Mouse (Mus musculus): ENCODE data around the gene Ube2v1. TPM values are rescaled to one million over a fixed set of nuclear protein-coding genes. Genes with fewer than 3 reads are reported as not detected.

Gene Ube2v1
- polyA plus RNA-seq (2011; ENCODE audit: insufficient read length, low read depth, missing spikeins) = 227 and 265 TPM in 2 replicates

- peak within 1 kb of the TSS; percentile 95 for H3K4me3 ChIP-seq (ENCODE audit: insufficient read depth, low read length)
- TF ChIP-seq CTCF (IDR thresholded peaks at IDR 0.05; ENCODE audit: borderline replicate concordance, insufficient read depth, low read length) (no peak), POLR2A (IDR thresholded peaks at IDR 0.05; ENCODE audit: low read depth, low read length) (peak; percentile 48)
- H3K4me1 ChIP-seq (ENCODE audit: control insufficient read depth, insufficient read depth, low read length) = peaks cover 14% of the 10 kb centered on the region; the same call in 1 of the 2 replicates
- H3K27ac ChIP-seq (ENCODE audit: insufficient read depth, low read length) = peak within 1 kb of the TSS; percentile 94
Measured at GRCm38 (mm10) chr2:167631591-167632448, at the start of gene Ube2v1. Ube2v1 (minus strand) TSS chr2:167632095.

DNA sequence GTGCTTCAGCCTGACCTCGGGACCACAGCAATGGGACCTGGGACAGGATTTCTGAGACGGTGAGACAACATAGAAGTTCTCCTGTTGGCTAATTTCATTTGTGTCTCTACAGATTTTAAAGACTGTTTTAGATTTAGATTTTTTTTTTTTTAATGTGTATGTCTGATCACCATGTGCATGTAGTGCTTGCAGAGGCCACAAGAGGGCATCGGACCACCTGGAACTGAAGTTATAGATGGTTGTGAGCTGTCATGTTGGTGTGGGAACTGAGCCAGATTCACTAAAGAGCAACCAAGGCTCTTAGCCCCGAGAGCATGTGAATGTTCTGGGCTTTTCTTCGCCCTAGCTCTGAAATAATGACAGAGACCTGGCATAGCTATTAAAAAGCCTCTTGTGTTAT, 48.8 kb upstream of the Ube2v1 start:
- no peak overlapping the region for H3K4me3 ChIP-seq (ENCODE audit: insufficient read depth, low read length)
- peaks cover 3% of the 10 kb centered on the region; the same call in 1 of the 2 replicates for H3K4me1 ChIP-seq (ENCODE audit: control insufficient read depth, insufficient read depth, low read length)
- no peak for TF ChIP-seq POLR2A (IDR thresholded peaks at IDR 0.05; ENCODE audit: low read depth, low read length)
- TF ChIP-seq CTCF (IDR thresholded peaks at IDR 0.05; ENCODE audit: borderline replicate concordance, insufficient read depth, low read length) = peak; percentile 67; the same call in 1 of the 2 replicates
- no peak overlapping the region for H3K27ac ChIP-seq (ENCODE audit: insufficient read depth, low read length)

- peak; percentile 96 for TF ChIP-seq CTCF (IDR thresholded peaks at IDR 0.05; ENCODE audit: borderline replicate concordance, insufficient read depth, low read length)
- TF ChIP-seq POLR2A (IDR thresholded peaks at IDR 0.05; ENCODE audit: low read depth, low read length) = no peak
- peaks cover 3% of the 10 kb centered on the region; the same call in 1 of the 2 replicates for H3K4me1 ChIP-seq (ENCODE audit: control insufficient read depth, insufficient read depth, low read length)
- H3K27ac ChIP-seq (ENCODE audit: insufficient read depth, low read length) = no peak overlapping the region
- no peak overlapping the region for H3K4me3 ChIP-seq (ENCODE audit: insufficient read depth, low read length)
Measured at GRCm38 (mm10) chr2:167679902-167680430, 48.1 kb upstream of the Ube2v1 start.

- H3K27ac ChIP-seq (ENCODE audit: insufficient read depth, low read length) = no peak overlapping the region
- no peak overlapping the region for H3K4me3 ChIP-seq (ENCODE audit: insufficient read depth, low read length)
- H3K4me1 ChIP-seq (ENCODE audit: control insufficient read depth, insufficient read depth, low read length) = peaks cover 2% of the 10 kb centered on the region; the same call in 1 of the 2 replicates
- TF ChIP-seq POLR2A (IDR thresholded peaks at IDR 0.05; ENCODE audit: low read depth, low read length) (no peak), CTCF (IDR thresholded peaks at IDR 0.05; ENCODE audit: borderline replicate concordance, insufficient read depth, low read length) (peak; percentile 39; the same call in 1 of the 2 replicates)
Measured at GRCm38 (mm10) chr2:167678600-167678999, 46.7 kb upstream of the Ube2v1 start.

GRCm38 (mm10) chr2:167675120-167675909, 43.4 kb upstream of the Ube2v1 start:
- TF ChIP-seq POLR2A (IDR thresholded peaks at IDR 0.05; ENCODE audit: low read depth, low read length) (no peak), CTCF (IDR thresholded peaks at IDR 0.05; ENCODE audit: borderline replicate concordance, insufficient read depth, low read length) (peak; percentile 56; the same call in 1 of the 2 replicates)
- no peak overlapping the region for H3K27ac ChIP-seq (ENCODE audit: insufficient read depth, low read length)
- H3K4me1 ChIP-seq (ENCODE audit: control insufficient read depth, insufficient read depth, low read length) = no peaks in the 10 kb centered on the region
- H3K4me3 ChIP-seq (ENCODE audit: insufficient read depth, low read length) = no peak overlapping the region

DNA sequence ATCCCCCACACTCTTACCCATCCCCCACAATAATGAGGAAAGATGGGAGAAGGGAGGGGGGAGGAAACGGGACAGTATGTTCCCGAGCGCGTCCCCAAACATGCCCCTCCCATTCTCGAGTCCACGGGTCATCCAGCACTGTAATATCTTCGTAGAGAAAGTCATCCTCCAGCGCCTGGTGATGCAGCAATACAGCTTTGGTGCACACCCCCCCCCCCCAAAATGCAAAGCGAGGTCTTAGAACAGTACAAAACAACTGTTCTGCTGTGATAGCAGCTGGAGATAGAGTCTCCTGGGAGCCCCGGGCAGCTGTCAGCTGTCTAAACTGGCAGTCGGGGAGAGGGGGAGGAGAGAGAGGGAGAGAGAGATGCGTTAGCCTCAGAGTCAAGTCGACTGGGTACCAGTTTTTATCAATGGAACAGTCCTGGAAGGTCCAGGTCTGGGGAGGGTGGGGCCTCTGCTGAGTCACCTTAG, 40.4 kb upstream of the Ube2v1 start:
- TF ChIP-seq POLR2A (IDR thresholded peaks at IDR 0.05; ENCODE audit: low read depth, low read length) (no peak), CTCF (IDR thresholded peaks at IDR 0.05; ENCODE audit: borderline replicate concordance, insufficient read depth, low read length) (no peak)
- H3K4me3 ChIP-seq (ENCODE audit: insufficient read depth, low read length) = no peak overlapping the region
- H3K27ac ChIP-seq (ENCODE audit: insufficient read depth, low read length) = no peak overlapping the region
- no peaks in the 10 kb centered on the region for H3K4me1 ChIP-seq (ENCODE audit: control insufficient read depth, insufficient read depth, low read length)

DNA sequence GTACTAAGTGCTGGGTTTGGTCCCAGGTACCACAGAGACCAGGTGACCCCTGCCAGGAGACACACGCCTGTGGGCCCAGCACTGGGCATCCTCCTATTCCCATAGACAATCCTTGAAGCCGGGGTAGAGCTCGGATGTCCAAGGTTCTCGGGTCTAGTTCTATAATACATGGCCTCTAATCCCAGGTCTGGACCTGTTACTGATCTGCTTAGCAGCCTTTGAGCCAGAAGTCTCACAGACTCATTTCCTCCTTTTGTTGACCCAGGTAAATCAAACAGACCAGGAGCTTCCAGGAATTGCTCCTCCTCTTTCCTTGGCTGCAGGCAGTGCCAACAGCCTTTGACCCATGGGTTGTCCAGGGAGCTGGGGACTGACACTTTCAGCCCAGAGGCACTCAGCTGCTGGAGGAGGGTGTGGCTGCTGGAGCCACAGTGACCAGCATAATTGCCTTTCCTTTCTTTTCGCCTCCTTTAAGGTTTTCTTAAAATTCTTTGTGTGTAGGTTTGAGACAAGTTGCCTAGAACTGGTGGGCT, 39.3 kb upstream of the Ube2v1 start:
- H3K4me3 ChIP-seq (ENCODE audit: insufficient read depth, low read length) = no peak overlapping the region
- TF ChIP-seq POLR2A (IDR thresholded peaks at IDR 0.05; ENCODE audit: low read depth, low read length) (no peak), CTCF (IDR thresholded peaks at IDR 0.05; ENCODE audit: borderline replicate concordance, insufficient read depth, low read length) (no peak)
- H3K4me1 ChIP-seq (ENCODE audit: control insufficient read depth, insufficient read depth, low read length) = no peaks in the 10 kb centered on the region
- H3K27ac ChIP-seq (ENCODE audit: insufficient read depth, low read length) = no peak overlapping the region

GRCm38 (mm10) chr2:167669398-167669797, 37.5 kb upstream of the Ube2v1 start:
- no peak overlapping the region for H3K4me3 ChIP-seq (ENCODE audit: insufficient read depth, low read length)
- TF ChIP-seq CTCF (IDR thresholded peaks at IDR 0.05; ENCODE audit: borderline replicate concordance, insufficient read depth, low read length) (no peak), POLR2A (IDR thresholded peaks at IDR 0.05; ENCODE audit: low read depth, low read length) (no peak)
- H3K27ac ChIP-seq (ENCODE audit: insufficient read depth, low read length) = no peak overlapping the region
- H3K4me1 ChIP-seq (ENCODE audit: control insufficient read depth, insufficient read depth, low read length) = no peaks in the 10 kb centered on the region

DNA sequence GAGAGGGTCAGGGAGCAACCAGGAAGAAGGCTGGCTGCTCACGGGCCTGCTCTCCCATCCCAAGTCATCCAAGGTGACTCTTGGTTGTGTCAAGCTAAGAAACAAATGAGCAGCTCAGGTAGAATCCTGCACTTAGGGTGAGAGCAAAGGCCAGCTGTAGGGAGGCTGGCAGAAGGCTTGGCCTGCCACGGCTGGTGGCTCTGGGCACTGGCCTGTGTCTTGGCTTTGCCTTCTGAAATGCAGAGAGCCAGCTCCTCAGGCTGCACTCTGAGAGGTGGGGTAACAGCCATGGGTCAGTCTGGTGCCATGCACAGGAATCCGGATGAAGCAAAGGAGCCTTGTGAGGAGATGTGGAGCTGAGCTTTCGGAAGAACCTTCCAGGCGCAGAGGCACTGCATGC, 36.5 kb upstream of the Ube2v1 start:
- TF ChIP-seq POLR2A (IDR thresholded peaks at IDR 0.05; ENCODE audit: low read depth, low read length) (no peak), CTCF (IDR thresholded peaks at IDR 0.05; ENCODE audit: borderline replicate concordance, insufficient read depth, low read length) (no peak)
- Histone ChIP-seq H3K27ac (ENCODE audit: insufficient read depth, low read length) (no peak overlapping the region), H3K4me3 (ENCODE audit: insufficient read depth, low read length) (no peak overlapping the region), H3K4me1 (ENCODE audit: control insufficient read depth, insufficient read depth, low read length) (no peaks in the 10 kb centered on the region)

Data from embryonic fibroblast, embryonic 13.5 days (primary cell).